Mouse (Mus musculus): Measurements from ENCODE around the gene Pemt. TPM values are rescaled to one million over a fixed set of nuclear protein-coding genes. Genes with fewer than 3 reads are reported as not detected.

The Pemt gene
- total and polyA plus RNA-seq, 2 experiments from 2014 or later, result 6.9 to 11.9 TPM

- WGBS, result 72% methylated on average over 1 of the region's 1 CpGs
- Histone ChIP-seq H3K4me2 (ENCODE audit: low read depth, low read length) (no peak overlapping the region), H3K9me3 (replicated peaks; ENCODE audit: control insufficient read depth, low read length) (no peaks in the 10 kb centered on the region), H3K4me1 (ENCODE audit: control insufficient read depth, insufficient read depth) (peaks cover 24% of the 10 kb centered on the region), H3K4me3 (ENCODE audit: low read depth, low read length) (no peak overlapping the region), H3K9ac (replicated peaks; ENCODE audit: low read depth, low read length) (no peak overlapping the region), H3K27me3 (ENCODE audit: control insufficient read depth, insufficient read depth, low read length) (no peaks in the 10 kb centered on the region), H3K27ac (ENCODE audit: low read depth) (no peak overlapping the region), H3K36me3 (replicated peaks; ENCODE audit: control insufficient read depth, insufficient read depth, low read length) (no peaks in the 10 kb centered on the region)
- DNase-seq (ENCODE audit: low spot score), result no peak
- TF ChIP-seq EP300 (IDR thresholded peaks at IDR 0.05; ENCODE audit: low read depth), result no peak
- no peak for TF ChIP-seq CTCF (IDR thresholded peaks at IDR 0.05; ENCODE audit: low read depth)
- ATAC-seq (ENCODE audit: insufficient read depth, low read depth), result no peak
These were observed 78.5 kb downstream of the Pemt start for GRCm38 (mm10) chr11:59967765-59968164.

GRCm38 (mm10) chr11:59966102-59966483 lies 80.2 kb downstream of the Pemt start:
- no peak for ATAC-seq (ENCODE audit: insufficient read depth, low read depth)
- Histone ChIP-seq H3K27me3 (ENCODE audit: control insufficient read depth, insufficient read depth, low read length) (no peaks in the 10 kb centered on the region), H3K4me3 (ENCODE audit: low read depth, low read length) (no peak overlapping the region), H3K27ac (ENCODE audit: low read depth) (no peak overlapping the region), H3K36me3 (replicated peaks; ENCODE audit: control insufficient read depth, insufficient read depth, low read length) (peaks cover 5% of the 10 kb centered on the region; the same call in 1 of the 2 replicates), H3K9me3 (replicated peaks; ENCODE audit: control insufficient read depth, low read length) (no peaks in the 10 kb centered on the region), H3K4me1 (ENCODE audit: control insufficient read depth, insufficient read depth) (peaks cover 32% of the 10 kb centered on the region), H3K9ac (replicated peaks; ENCODE audit: low read depth, low read length) (no peak overlapping the region), H3K4me2 (ENCODE audit: low read depth, low read length) (no peak overlapping the region)
- no peak for DNase-seq (ENCODE audit: low spot score)
- WGBS, result 52% methylated on average over 4 of the region's 4 CpGs
- TF ChIP-seq EP300 (IDR thresholded peaks at IDR 0.05; ENCODE audit: low read depth), result no peak
- no peak for TF ChIP-seq CTCF (IDR thresholded peaks at IDR 0.05; ENCODE audit: low read depth)

- no peaks in the 10 kb centered on the region for H3K9me3 ChIP-seq (replicated peaks; ENCODE audit: control insufficient read depth, low read length)
- peak overlapping the region; percentile 53 for H3K9ac ChIP-seq (replicated peaks; ENCODE audit: low read depth, low read length)
- H3K27me3 ChIP-seq (ENCODE audit: control insufficient read depth, insufficient read depth, low read length), result no peaks in the 10 kb centered on the region
- H3K36me3 ChIP-seq (replicated peaks; ENCODE audit: control insufficient read depth, insufficient read depth, low read length), result peaks cover 5% of the 10 kb centered on the region; the same call in 1 of the 2 replicates
- peak; percentile 95 for TF ChIP-seq CTCF (IDR thresholded peaks at IDR 0.05; ENCODE audit: low read depth)
- TF ChIP-seq EP300 (IDR thresholded peaks at IDR 0.05; ENCODE audit: low read depth), result 0 out of 2 replicates have a peak, but pooled peaks have one; percentile 10
- H3K27ac ChIP-seq (ENCODE audit: low read depth), result peak overlapping the region; percentile 81
- WGBS, result 32% methylated on average over 25 of the region's 25 CpGs
- ATAC-seq (ENCODE audit: insufficient read depth, low read depth) (peak; percentile 60), DNase-seq (ENCODE audit: low spot score) (peak; percentile 73)
- H3K4me3 ChIP-seq (ENCODE audit: low read depth, low read length), result peak overlapping the region; percentile 60
- peak overlapping the region; percentile 79 for H3K4me2 ChIP-seq (ENCODE audit: low read depth, low read length)
- H3K4me1 ChIP-seq (ENCODE audit: control insufficient read depth, insufficient read depth), result peaks cover 37% of the 10 kb centered on the region
These were observed 80.8 kb downstream of the Pemt start for GRCm38 (mm10) chr11:59965227-59966101.

GRCm38 (mm10) chr11:59964818-59965217 lies 81.5 kb downstream of the Pemt start, which contains the start of gene Rasd1:
TSS of gene Rasd1 (minus strand) at chr11:59964944.
- WGBS, result 0% methylated on average over 28 of the region's 28 CpGs
- H3K27me3 ChIP-seq (ENCODE audit: control insufficient read depth, insufficient read depth, low read length), result no peaks in the 10 kb centered on the region
- H3K4me1 ChIP-seq (ENCODE audit: control insufficient read depth, insufficient read depth), result peaks cover 44% of the 10 kb centered on the region
- DNase-seq (ENCODE audit: low spot score) (peak; percentile 78), ATAC-seq (ENCODE audit: insufficient read depth, low read depth) (peak; percentile 89)
- H3K4me2 ChIP-seq (ENCODE audit: low read depth, low read length), result peak within 1 kb of the TSS; percentile 79
- TF ChIP-seq EP300 (IDR thresholded peaks at IDR 0.05; ENCODE audit: low read depth) (0 out of 2 replicates have a peak, but pooled peaks have one; percentile 43), CTCF (IDR thresholded peaks at IDR 0.05; ENCODE audit: low read depth) (no peak)
- H3K4me3 ChIP-seq (ENCODE audit: low read depth, low read length), result peak within 1 kb of the TSS; percentile 60
- peaks cover 5% of the 10 kb centered on the region; the same call in 1 of the 2 replicates for H3K36me3 ChIP-seq (replicated peaks; ENCODE audit: control insufficient read depth, insufficient read depth, low read length)
- peak within 1 kb of the TSS; percentile 53 for H3K9ac ChIP-seq (replicated peaks; ENCODE audit: low read depth, low read length)
- peak within 1 kb of the TSS; percentile 81 for H3K27ac ChIP-seq (ENCODE audit: low read depth)
- H3K9me3 ChIP-seq (replicated peaks; ENCODE audit: control insufficient read depth, low read length), result no peaks in the 10 kb centered on the region

DNA sequence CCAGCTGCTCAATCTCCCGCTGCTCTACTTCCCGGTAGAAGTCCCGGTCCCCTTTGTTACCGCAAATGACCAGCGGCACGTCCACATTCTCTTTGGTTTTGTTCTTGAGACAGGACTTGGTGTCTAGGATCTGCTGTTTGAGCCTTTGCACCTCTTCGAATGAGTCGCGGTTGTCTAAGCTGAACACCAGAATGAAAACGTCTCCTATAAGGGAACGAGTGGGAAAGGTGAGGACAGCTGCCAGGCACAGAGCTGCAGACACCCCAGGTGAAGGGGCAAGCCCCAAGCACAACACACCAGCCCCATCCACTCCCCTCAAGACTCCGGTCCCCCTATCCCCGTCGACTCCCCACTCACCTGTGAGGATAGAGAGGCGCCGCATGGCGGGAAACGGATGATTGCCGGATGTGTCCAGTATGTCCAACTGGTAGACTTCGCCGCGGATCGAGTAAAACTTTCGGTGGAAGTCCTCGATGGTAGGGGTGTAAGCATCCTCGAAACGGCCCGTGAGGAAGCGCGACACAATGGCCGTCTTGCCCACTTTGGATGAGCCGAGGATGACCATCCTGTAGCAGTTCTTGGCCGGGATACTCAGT lies 82.0 kb downstream of the Pemt start:
- ATAC-seq (ENCODE audit: insufficient read depth, low read depth) (no peak), DNase-seq (ENCODE audit: low spot score) (no peak)
- Histone ChIP-seq H3K36me3 (replicated peaks; ENCODE audit: control insufficient read depth, insufficient read depth, low read length) (peaks cover 5% of the 10 kb centered on the region; the same call in 1 of the 2 replicates), H3K4me2 (ENCODE audit: low read depth, low read length) (peak overlapping the region; percentile 79), H3K27me3 (ENCODE audit: control insufficient read depth, insufficient read depth, low read length) (no peaks in the 10 kb centered on the region), H3K4me1 (ENCODE audit: control insufficient read depth, insufficient read depth) (peaks cover 49% of the 10 kb centered on the region), H3K9me3 (replicated peaks; ENCODE audit: control insufficient read depth, low read length) (no peaks in the 10 kb centered on the region), H3K4me3 (ENCODE audit: low read depth, low read length) (peak overlapping the region; percentile 60), H3K9ac (replicated peaks; ENCODE audit: low read depth, low read length) (peak overlapping the region; percentile 53), H3K27ac (ENCODE audit: low read depth) (peak overlapping the region; percentile 81)
- TF ChIP-seq CTCF (IDR thresholded peaks at IDR 0.05; ENCODE audit: low read depth) (no peak), EP300 (IDR thresholded peaks at IDR 0.05; ENCODE audit: low read depth) (no peak)
- 1% methylated on average over 33 of the region's 33 CpGs for WGBS

All from heart, postnatal 0 days (tissue).